In genomic region chr7:103398981-103399380, GRCm38 (mm10) we compare ENCODE assay signal across 38 mouse cellular contexts. TPM values are rescaled to one million over a fixed set of nuclear protein-coding genes. Genes with fewer than 3 reads are reported as not detected.
"Had no signal": no experiment of that assay in that cellular context is flagged by ENCODE, and none has a peak within 500 bp of the region (broad histone marks: within the 10 kb centered on the region; RNA-seq: fewer than 3 reads in every experiment).

No protein-coding gene starts in this region.

- H3K4me2 ChIP-seq: heart, embryonic 12.5 days; hindbrain, embryonic 12.5 days; hindbrain, embryonic 14.5 days; intestine, embryonic 15.5 days; kidney, embryonic 15.5 days; limb, embryonic 12.5 days; liver, embryonic 12.5 days had no signal

- H3K4me1 ChIP-seq: heart, embryonic 12.5 days; hindbrain, embryonic 10.5 days; hindbrain, embryonic 12.5 days; intestine, embryonic 15.5 days; kidney, embryonic 15.5 days; limb, embryonic 10.5 days; limb, embryonic 12.5 days; liver, embryonic 12.5 days had no signal

- H3K9ac ChIP-seq: heart, embryonic 12.5 days; hindbrain, embryonic 12.5 days; hindbrain, embryonic 14.5 days; intestine, embryonic 15.5 days; kidney, embryonic 15.5 days; limb, embryonic 12.5 days; liver, embryonic 12.5 days; liver, embryonic 14.5 days had no signal

- H3K27ac ChIP-seq: heart, adult 2 months; hindbrain, embryonic 10.5 days; hindbrain, embryonic 12.5 days; hindbrain, embryonic 14.5 days; intestine, embryonic 15.5 days; kidney, embryonic 15.5 days; kidney, postnatal 0 days; layer of hippocampus, adult 2 months; left cerebral cortex, adult 2 months; limb, embryonic 10.5 days; limb, embryonic 12.5 days; liver, embryonic 12.5 days; liver, embryonic 14.5 days had no signal

- ATAC-seq: hindbrain, embryonic 16.5 days; inflammation-experienced regulatory T-cells, adult 6 months; intestine, embryonic 15.5 days; intestine, postnatal 0 days; liver, embryonic 12.5 days had no signal

- H3K4me3 ChIP-seq: heart, adult 2 months; heart, embryonic 12.5 days; hindbrain, embryonic 10.5 days; hindbrain, embryonic 12.5 days; intestine, embryonic 15.5 days; kidney, embryonic 15.5 days; layer of hippocampus, adult 2 months; left cerebral cortex, adult 2 months; limb, embryonic 10.5 days; limb, embryonic 12.5 days; liver, embryonic 12.5 days had no signal

- H3K27me3 ChIP-seq: heart, embryonic 12.5 days; hindbrain, embryonic 12.5 days; intestine, embryonic 15.5 days; kidney, embryonic 15.5 days; limb, embryonic 12.5 days; liver, embryonic 12.5 days had no signal

- DNase-seq: gastrocnemius, postnatal 14 days; gastrocnemius, postnatal 36 days; heart, adult 11 months; heart, adult 2 months; heart, postnatal 10 days; heart, postnatal 4 days; kidney, adult 18-20 months; kidney, postnatal 14 days; kidney, postnatal 36 days; liver had no signal

- H3K36me3 ChIP-seq: heart, embryonic 12.5 days; hindbrain, embryonic 10.5 days; hindbrain, embryonic 12.5 days; intestine, embryonic 15.5 days; kidney, embryonic 15.5 days; limb, embryonic 10.5 days; limb, embryonic 12.5 days; liver, embryonic 12.5 days had no signal

- H3K9me3 ChIP-seq: heart, embryonic 12.5 days; hindbrain, embryonic 10.5 days; hindbrain, embryonic 12.5 days; intestine, embryonic 15.5 days; kidney, embryonic 15.5 days; limb, embryonic 10.5 days; limb, embryonic 12.5 days; liver, embryonic 12.5 days had no signal

RNA-seq across cellular contexts. Expression of gene Olfr603, which starts 13.0 kb away (rescaled TPM):
- total RNA-seq: gastrocnemius, adult 18-20 months; gastrocnemius, adult 8-10 months; gastrocnemius, postnatal 14 days; gastrocnemius, postnatal 36 days; heart, adult 2 months; heart, postnatal 10 days; heart, postnatal 25 days; heart, postnatal 4 days; layer of hippocampus, adult 2 months; layer of hippocampus, postnatal 10 days; layer of hippocampus, postnatal 25 days; left cerebral cortex, adult 2 months; left cerebral cortex, postnatal 14 days; left cerebral cortex, postnatal 36 days had no signal
- polyA plus RNA-seq: gonadal fat pad, adult 2 months; heart, adult 2 months; heart, embryonic 12.5 days; heart, embryonic 14.5 days; heart, embryonic 16.5 days; hindbrain, embryonic 10.5 days; hindbrain, embryonic 12.5 days; hindbrain, embryonic 14.5 days; hindbrain, embryonic 16.5 days; inflammation-experienced regulatory T-cells, adult 6 months; intestine, embryonic 15.5 days; intestine, postnatal 0 days; kidney, embryonic 15.5 days; kidney, postnatal 0 days; limb, embryonic 10.5 days; limb, embryonic 12.5 days; limb, embryonic 14.5 days; liver, embryonic 12.5 days; liver, embryonic 14.5 days; liver, embryonic 16.5 days had no signal

RNA-seq across cellular contexts. Expression of gene Usp17lc, which starts 15.9 kb away (rescaled TPM):
- total RNA-seq: gastrocnemius, adult 18-20 months; gastrocnemius, adult 8-10 months; gastrocnemius, postnatal 14 days; gastrocnemius, postnatal 36 days; heart, adult 2 months; heart, postnatal 10 days; heart, postnatal 25 days; layer of hippocampus, adult 2 months; layer of hippocampus, postnatal 10 days; layer of hippocampus, postnatal 25 days; left cerebral cortex, adult 2 months; left cerebral cortex, postnatal 14 days; left cerebral cortex, postnatal 36 days had no signal
- polyA plus RNA-seq: gonadal fat pad, adult 2 months; heart, adult 2 months; heart, embryonic 12.5 days; heart, embryonic 14.5 days; heart, embryonic 16.5 days; hindbrain, embryonic 10.5 days; hindbrain, embryonic 12.5 days; hindbrain, embryonic 14.5 days; hindbrain, embryonic 16.5 days; inflammation-experienced regulatory T-cells, adult 6 months; intestine, embryonic 15.5 days; intestine, postnatal 0 days; kidney, embryonic 15.5 days; kidney, postnatal 0 days; limb, embryonic 12.5 days; limb, embryonic 14.5 days; liver, embryonic 12.5 days; liver, embryonic 14.5 days; liver, embryonic 16.5 days had no signal

RNA-seq across cellular contexts. Expression of gene Olfr601, which starts 36.5 kb away (rescaled TPM):
- total RNA-seq: gastrocnemius, adult 18-20 months; gastrocnemius, adult 8-10 months; gastrocnemius, postnatal 14 days; gastrocnemius, postnatal 36 days; heart, adult 2 months; heart, postnatal 10 days; heart, postnatal 25 days; heart, postnatal 4 days; layer of hippocampus, adult 2 months; layer of hippocampus, postnatal 10 days; layer of hippocampus, postnatal 25 days; left cerebral cortex, adult 2 months; left cerebral cortex, postnatal 14 days; left cerebral cortex, postnatal 36 days had no signal
- polyA plus RNA-seq: gonadal fat pad, adult 2 months; heart, adult 2 months; heart, embryonic 12.5 days; heart, embryonic 14.5 days; heart, embryonic 16.5 days; hindbrain, embryonic 10.5 days; hindbrain, embryonic 12.5 days; hindbrain, embryonic 14.5 days; hindbrain, embryonic 16.5 days; inflammation-experienced regulatory T-cells, adult 6 months; intestine, embryonic 15.5 days; intestine, postnatal 0 days; kidney, embryonic 15.5 days; kidney, postnatal 0 days; limb, embryonic 10.5 days; limb, embryonic 12.5 days; limb, embryonic 14.5 days; liver, embryonic 12.5 days; liver, embryonic 14.5 days; liver, embryonic 16.5 days had no signal

RNA-seq across cellular contexts. Expression of gene Olfr605, which starts 46.3 kb away (rescaled TPM):
- total RNA-seq: gastrocnemius, adult 18-20 months; gastrocnemius, adult 8-10 months; gastrocnemius, postnatal 14 days; gastrocnemius, postnatal 36 days; heart, adult 2 months; heart, postnatal 10 days; heart, postnatal 25 days; heart, postnatal 4 days; layer of hippocampus, adult 2 months; layer of hippocampus, postnatal 10 days; layer of hippocampus, postnatal 25 days; left cerebral cortex, adult 2 months; left cerebral cortex, postnatal 14 days; left cerebral cortex, postnatal 36 days had no signal
- polyA plus RNA-seq: gonadal fat pad, adult 2 months; heart, adult 2 months; heart, embryonic 12.5 days; heart, embryonic 14.5 days; heart, embryonic 16.5 days; hindbrain, embryonic 10.5 days; hindbrain, embryonic 12.5 days; hindbrain, embryonic 14.5 days; hindbrain, embryonic 16.5 days; inflammation-experienced regulatory T-cells, adult 6 months; intestine, embryonic 15.5 days; intestine, postnatal 0 days; kidney, embryonic 15.5 days; kidney, postnatal 0 days; limb, embryonic 10.5 days; limb, embryonic 12.5 days; limb, embryonic 14.5 days; liver, embryonic 12.5 days; liver, embryonic 14.5 days; liver, embryonic 16.5 days had no signal

RNA-seq across cellular contexts. Expression of gene Olfr600, which starts 49.5 kb away (rescaled TPM):
- total RNA-seq: gastrocnemius, adult 18-20 months; gastrocnemius, adult 8-10 months; gastrocnemius, postnatal 14 days; gastrocnemius, postnatal 36 days; heart, adult 2 months; heart, postnatal 10 days; heart, postnatal 25 days; heart, postnatal 4 days; layer of hippocampus, adult 2 months; layer of hippocampus, postnatal 10 days; layer of hippocampus, postnatal 25 days; left cerebral cortex, adult 2 months; left cerebral cortex, postnatal 14 days; left cerebral cortex, postnatal 36 days had no signal
- polyA plus RNA-seq: gonadal fat pad, adult 2 months; heart, adult 2 months; heart, embryonic 12.5 days; heart, embryonic 14.5 days; heart, embryonic 16.5 days; hindbrain, embryonic 10.5 days; hindbrain, embryonic 12.5 days; hindbrain, embryonic 14.5 days; hindbrain, embryonic 16.5 days; inflammation-experienced regulatory T-cells, adult 6 months; intestine, embryonic 15.5 days; intestine, postnatal 0 days; kidney, embryonic 15.5 days; kidney, postnatal 0 days; limb, embryonic 10.5 days; limb, embryonic 12.5 days; limb, embryonic 14.5 days; liver, embryonic 12.5 days; liver, embryonic 14.5 days; liver, embryonic 16.5 days had no signal
